Mouse (Mus musculus) splenic B cell, adult 2 months (primary cell): ENCODE data around the gene Ephb3.

Experiments used
- DNase-seq: peaks from one replicate; pipeline ENCODE4 v3.0.0-alpha.2; 2011; ENCODE audit warnings: low read depth, low spot score
- H3K27me3 ChIP-seq: 2 replicates; pipeline ENCODE4 v1.6.1; 2012; ENCODE audit warnings: mild to moderate bottlenecking, low read length, moderate library complexity, mixed read lengths; ENCODE audit not compliant: control insufficient read depth, poor library complexity, insufficient read depth, severe bottlenecking
- H3K36me3 ChIP-seq: 2 replicates; pipeline ENCODE4 v1.6.1; 2012; ENCODE audit warnings: mild to moderate bottlenecking, low read length, moderate library complexity, mixed read lengths; ENCODE audit not compliant: control insufficient read depth, poor library complexity, insufficient read depth, severe bottlenecking

Gene Ephb3

DNA sequence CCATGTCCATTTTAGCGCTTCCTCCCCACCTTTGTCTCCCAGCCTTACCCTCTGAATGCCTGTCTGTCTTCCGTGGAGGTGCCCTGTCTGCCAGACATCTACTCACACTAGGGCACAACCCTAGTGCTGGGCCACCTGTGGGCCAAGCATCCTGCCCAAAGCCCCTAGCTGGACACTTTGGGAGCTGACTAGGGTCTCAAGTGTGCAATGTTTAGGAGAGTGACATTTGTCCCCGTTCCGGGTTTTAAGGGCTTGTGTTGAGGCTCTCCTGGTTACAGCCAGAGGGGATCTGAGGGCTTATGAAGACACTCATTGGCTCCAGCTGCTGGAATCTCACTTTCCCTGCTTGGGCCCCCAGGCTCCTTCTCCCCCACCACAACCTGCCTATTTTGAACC, 42.5 kb downstream of the Ephb3 start:
- DNase-seq: no peak
- Histone ChIP-seq H3K27me3 (peaks cover 3% of the 10 kb centered on the region; the same call in 1 of the 2 replicates), H3K36me3 (no peaks in the 10 kb centered on the region)

DNA sequence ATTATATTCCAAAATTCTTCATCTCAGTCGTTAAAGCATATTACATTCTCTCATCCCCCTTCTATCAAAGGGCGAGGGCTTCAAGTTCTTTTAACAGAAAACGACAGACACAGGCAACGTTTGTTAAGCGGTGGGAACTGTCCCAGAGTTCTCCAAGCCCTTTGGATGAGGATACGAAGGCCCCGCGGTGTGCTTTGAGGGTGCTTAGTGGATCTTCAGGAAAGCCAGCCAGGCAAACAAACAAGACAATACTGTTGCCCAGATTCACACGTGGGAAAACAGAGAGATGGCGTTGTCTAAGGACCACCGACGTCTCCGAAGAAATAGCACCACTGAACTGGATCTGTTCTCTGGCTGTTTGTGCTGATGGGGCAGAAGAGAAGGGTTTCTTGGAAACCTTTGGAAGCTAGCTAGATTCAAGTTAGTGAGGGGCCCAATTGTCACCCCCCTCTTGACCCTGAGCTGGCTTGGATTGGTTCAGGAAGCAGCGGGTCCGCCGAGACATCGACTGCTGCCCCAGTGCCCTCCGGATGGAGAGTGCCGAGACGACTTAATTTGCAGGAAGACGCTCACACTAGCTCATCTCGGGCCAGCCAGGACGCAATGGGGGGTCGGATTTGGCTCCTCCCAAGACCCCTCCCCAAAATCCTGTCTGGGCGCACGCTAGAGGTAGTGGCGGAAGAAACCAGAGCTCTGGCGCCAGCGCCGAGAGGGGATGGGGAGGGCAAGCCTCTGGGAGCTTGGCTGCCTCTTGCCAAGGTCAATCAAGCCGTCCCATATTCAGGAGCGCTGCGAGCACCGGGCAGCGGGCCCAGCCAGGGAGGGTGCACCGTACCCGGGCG, 43.5 kb downstream of the Ephb3 start:
- Histone ChIP-seq H3K36me3 (no peaks in the 10 kb centered on the region), H3K27me3 (peaks cover 3% of the 10 kb centered on the region; the same call in 1 of the 2 replicates)
- DNase-seq: no peak

DNA sequence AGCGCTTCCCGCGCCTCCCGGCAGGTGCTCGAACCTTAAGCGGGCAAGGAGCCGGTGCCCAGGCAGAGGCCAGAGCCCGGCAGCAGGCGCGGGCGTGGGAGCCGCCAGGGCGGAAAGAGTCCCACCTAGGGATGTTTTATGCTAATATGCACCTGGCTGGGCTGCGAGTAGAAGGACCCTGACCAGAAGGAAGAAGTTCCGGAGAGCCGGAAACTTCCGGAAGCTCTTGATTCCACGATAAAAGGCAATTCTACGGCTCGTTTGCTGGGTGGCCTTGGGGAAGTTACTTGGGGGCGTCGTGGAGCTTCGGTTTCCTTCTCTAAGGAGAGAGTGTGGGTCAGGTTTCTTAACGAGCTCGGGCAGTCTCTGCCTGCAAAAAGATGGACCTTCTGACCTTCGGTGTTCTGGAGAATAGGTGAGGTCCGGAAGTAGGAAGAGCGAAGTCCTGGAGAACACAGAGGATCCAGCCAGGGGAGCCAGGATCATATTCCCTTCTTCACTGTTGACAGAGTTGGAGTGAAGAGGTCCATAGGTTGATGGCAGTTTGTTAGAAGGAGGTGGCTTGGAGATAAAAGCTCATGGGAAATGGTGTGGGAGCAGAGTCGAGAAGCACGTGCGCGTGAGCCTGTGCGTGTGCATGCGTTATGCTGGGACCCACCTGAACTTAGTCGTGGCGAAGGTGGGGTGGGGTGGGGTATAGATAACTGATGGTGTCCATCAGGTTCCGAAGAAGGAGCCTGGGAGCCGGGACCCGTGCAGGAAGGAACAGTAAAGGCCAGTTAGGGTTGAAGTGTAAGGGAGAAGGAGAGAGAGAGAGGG, 44.4 kb downstream of the Ephb3 start:
- Histone ChIP-seq H3K27me3 (peaks cover 3% of the 10 kb centered on the region; the same call in 1 of the 2 replicates), H3K36me3 (no peaks in the 10 kb centered on the region)
- DNase-seq: no peak

DNA sequence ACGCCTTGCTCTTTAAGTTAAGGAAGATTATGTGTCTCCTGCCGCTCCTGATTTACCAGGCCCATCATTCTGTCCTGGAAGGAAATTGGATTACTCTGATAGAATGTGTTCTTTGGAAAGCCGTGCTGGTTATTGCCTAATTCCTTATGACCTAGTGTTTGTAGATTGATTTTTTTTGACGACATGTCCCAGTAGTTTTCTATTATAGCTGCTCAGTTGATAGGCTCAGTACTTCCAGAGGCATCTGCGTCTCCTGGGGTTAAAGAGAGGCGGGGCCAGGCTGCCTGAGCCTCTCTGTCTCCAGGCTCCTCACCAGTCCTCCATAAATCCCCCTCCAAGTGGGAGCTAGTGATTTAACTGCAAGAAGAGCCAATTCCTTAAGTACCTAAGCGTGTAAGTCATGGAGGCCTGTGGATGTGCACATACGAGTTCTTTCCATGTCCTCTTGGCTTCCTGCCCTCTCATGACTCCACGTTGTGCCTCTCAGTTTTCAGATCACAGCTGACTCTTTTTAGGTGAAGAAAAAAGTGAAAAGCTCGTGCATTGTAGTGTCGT, 47.9 kb downstream of the Ephb3 start:
- no peak for DNase-seq
- no peaks in the 10 kb centered on the region for H3K36me3 ChIP-seq
- H3K27me3 ChIP-seq: no peaks in the 10 kb centered on the region; the same call in 1 of the 2 replicates

DNA sequence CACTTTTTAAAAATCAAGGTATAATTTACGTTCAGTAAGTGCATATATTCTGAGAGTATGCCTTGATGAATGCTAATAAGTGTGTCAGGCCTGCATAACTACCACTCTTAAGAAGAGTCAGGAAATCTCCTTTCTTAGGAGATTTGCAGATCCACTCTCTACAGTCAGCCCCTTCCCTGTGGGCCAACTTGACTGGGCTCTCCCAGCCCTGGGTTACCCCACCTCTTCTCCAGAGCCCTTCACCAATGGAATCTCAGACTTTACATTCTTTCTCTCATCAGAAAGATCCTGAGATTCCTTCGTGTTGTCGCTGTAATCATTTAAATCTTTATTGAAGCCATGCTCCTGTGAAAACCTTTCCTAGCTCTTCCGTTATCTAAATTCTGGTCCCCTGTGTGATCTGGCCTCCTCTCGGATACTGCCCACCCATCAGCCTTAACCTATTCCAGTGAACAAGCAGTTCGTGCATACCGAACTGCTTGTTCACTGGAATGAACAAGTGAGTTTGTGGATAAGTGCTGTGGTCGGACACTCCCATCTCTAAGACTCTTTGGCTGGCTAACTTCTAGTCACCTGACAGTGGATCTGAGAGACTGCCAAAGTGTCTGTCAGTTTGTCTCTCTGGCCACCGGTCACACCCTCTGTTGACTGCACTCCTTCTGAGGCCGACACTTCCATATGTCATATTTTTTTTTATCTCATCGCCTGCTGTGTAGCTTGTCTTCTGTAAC, 51.2 kb downstream of the Ephb3 start:
- DNase-seq: no peak

DNA sequence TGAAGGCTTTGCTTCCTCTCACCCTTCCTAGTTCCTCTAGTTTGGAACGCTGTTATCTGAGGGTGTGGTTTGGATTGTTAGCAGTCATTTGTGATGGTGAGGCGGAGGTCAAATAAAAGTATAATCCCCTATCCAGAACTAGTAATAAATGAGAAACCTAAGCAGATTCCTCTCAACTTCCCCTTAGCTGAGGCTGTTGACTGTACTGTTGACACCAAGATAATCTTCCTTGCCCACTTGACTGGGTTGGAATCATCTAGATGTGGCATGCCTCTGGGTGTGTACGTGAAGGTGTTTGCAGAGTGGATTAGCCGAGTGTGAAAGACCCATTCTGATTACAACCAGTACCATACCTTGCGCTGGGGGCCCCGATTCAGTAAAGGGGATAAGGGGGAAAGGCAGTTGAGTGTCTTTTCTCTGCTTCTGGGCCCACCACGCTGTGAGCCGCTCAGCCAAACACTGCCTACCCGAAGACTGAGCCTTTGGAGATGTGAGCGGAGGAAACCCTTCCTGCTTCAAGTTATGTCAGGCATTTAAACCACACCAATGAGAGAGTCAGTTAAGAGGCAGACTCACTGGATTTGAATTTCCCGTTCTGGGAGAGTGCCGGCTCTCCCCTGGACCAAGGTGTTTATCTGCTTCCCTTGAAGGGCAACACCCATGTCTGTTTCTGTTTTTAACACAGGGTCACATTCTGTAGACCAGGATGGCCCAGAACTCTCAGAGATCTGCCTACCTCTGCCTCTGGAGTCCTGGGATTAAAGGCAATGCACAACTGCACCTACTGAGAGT, 52.2 kb downstream of the Ephb3 start:
- no peaks in the 10 kb centered on the region; the same call in 1 of the 2 replicates for H3K27me3 ChIP-seq
- H3K36me3 ChIP-seq: no peaks in the 10 kb centered on the region
- DNase-seq: no peak

More for the DNA sequence above, 51.2 kb downstream of the Ephb3 start:
- Histone ChIP-seq H3K27me3 (no peaks in the 10 kb centered on the region; the same call in 1 of the 2 replicates), H3K36me3 (no peaks in the 10 kb centered on the region)

DNA sequence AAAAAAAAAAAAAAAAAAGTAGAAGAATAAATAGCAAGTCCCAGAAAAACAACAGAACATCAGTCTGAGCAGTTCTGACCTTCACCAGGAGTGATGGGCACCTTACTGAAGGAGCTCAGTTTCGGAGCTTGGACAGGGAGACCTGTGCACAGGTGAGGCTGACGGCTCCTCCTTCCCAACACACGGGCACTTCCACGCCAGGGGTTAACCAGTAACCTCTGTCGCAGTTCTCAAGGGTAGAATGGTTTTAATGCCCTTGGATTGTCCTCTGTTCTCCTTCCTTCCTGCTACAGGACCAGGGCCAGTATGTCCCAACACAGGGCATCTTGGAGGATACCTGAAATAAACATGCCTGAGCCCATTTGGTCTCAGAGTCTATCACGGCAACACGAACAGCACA, 60.9 kb downstream of the Ephb3 start:
- no peak for DNase-seq
- Histone ChIP-seq H3K27me3 (no peaks in the 10 kb centered on the region; the same call in 1 of the 2 replicates), H3K36me3 (no peaks in the 10 kb centered on the region)

DNA sequence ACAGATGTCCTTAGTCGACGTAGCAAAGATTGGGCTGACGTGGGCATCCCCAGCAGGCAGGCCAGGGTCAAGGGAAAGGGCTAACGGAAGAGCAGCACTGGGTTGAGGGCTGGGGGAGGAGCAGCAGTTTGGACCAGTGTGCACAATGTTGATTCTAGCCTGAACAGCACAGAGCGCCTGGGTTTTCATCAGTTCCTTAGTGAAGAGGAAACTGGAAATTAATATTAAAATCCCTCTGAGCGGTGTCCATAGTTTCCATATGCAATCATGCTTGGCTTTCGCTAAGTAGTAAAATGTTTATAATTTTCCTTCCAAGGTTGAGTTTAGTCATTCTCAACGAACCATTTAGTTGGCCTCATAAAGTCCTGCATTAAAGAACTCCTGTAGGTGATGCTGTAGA, 65.2 kb downstream of the Ephb3 start:
- DNase-seq: no peak
- H3K36me3 ChIP-seq: no peaks in the 10 kb centered on the region
- H3K27me3 ChIP-seq: no peaks in the 10 kb centered on the region

DNA sequence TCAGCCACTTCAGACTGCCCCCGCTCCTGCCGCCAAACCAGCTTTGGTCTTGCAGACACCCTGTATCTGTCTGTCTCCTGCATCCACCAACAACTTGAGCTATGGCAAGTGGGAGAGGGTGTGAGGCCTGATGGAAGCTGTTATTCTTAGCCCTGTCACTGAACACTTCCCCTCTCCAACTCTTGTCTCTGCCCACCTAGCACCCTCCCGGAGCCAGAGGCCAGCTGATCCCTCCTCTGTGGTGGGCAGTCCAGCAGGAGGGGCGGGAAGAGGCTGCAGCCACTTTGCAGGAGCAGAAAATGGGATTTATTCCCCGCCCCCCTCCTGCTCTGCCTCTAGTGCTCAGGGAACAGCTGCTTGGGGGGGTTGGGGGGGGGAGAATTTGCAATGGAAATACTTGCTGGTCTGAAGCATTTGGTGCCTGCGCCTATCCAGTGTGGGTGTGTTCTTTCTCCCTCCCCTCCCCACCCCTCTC, 67.3 kb downstream of the Ephb3 start:
- H3K27me3 ChIP-seq: no peaks in the 10 kb centered on the region
- DNase-seq: no peak
- H3K36me3 ChIP-seq: no peaks in the 10 kb centered on the region

DNA sequence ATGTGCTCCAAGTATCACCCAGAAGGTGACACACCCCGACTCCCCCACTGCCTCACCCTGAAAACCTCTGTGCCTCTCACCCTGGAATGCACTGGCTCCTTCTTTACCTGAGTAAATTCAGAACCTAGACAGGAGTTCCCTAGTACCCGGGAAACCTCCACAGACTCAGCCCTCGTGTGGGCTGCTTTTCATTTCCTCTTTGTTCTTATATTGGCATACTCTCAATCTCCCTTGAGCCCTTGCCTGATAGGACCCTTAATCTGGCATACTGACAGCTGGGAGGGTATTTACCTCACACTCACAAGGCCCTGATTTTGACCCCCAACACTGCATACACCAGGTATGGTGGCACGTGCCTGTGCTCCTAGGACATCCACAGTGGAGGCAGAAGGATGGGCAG, 68.2 kb downstream of the Ephb3 start:
- DNase-seq: no peak
- H3K27me3 ChIP-seq: no peaks in the 10 kb centered on the region
- no peaks in the 10 kb centered on the region for H3K36me3 ChIP-seq
